Mouse (Mus musculus) neutrophil, adult 5-6 weeks (primary cell): ENCODE results near the gene Hivep1. TPM values are rescaled to one million over a fixed set of nuclear protein-coding genes. Genes with fewer than 3 reads are reported as not detected.

Experiments used
- ATAC-seq: fragments of 151-379, 151-347 bp; 2 replicates; pipeline ENCODE4 v1.8.0; 2017; ENCODE audit warnings: mild to moderate bottlenecking, moderate TSS enrichment; ENCODE audit not compliant: insufficient number of reproducible peaks, poor library complexity, low FRiP score, severe bottlenecking; ENCODE audit errors: extremely low read depth
- total RNA-seq: library from RNA; stranded (forward); fragments of 200-1000 nt; gene quantifications from 2 replicates; pipeline ENCODE4 v1.2.3, GENCODE M21; 2017

Hivep1 gene
- total RNA-seq, 1 experiment from 2014 or later = 30.8 TPM

GRCm38 (mm10) chr13:42170802-42171201 lies 119.0 kb downstream of the Hivep1 start:
- ATAC-seq = no peak

GRCm38 (mm10) chr13:42174827-42175420 lies 123.1 kb downstream of the Hivep1 start:
- ATAC-seq = no peak

GRCm38 (mm10) chr13:42182635-42183034 lies 130.8 kb downstream of the Hivep1 start:
- ATAC-seq = no peak

- no peak for ATAC-seq
Observed at GRCm38 (mm10) chr13:42184131-42184530, 132.3 kb downstream of the Hivep1 start.

- ATAC-seq = no peak
Observed at GRCm38 (mm10) chr13:42193016-42193415, 141.2 kb downstream of the Hivep1 start.

GRCm38 (mm10) chr13:42195671-42196070 lies 143.8 kb downstream of the Hivep1 start:
- ATAC-seq = no peak

GRCm38 (mm10) chr13:42197656-42198055 lies 145.8 kb downstream of the Hivep1 start:
- ATAC-seq = no peak

- no peak for ATAC-seq
Observed at GRCm38 (mm10) chr13:42213556-42213955, 161.7 kb downstream of the Hivep1 start.

- no peak for ATAC-seq
Observed at GRCm38 (mm10) chr13:42222401-42222800, 170.6 kb downstream of the Hivep1 start.

GRCm38 (mm10) chr13:42228849-42229248 lies 177.0 kb downstream of the Hivep1 start:
- ATAC-seq = no peak

- no peak for ATAC-seq
Observed at GRCm38 (mm10) chr13:42233741-42234419, 182.1 kb downstream of the Hivep1 start.

GRCm38 (mm10) chr13:42238520-42238919 lies 186.7 kb downstream of the Hivep1 start:
- ATAC-seq = no peak

GRCm38 (mm10) chr13:42242131-42242530 lies 190.3 kb downstream of the Hivep1 start:
- no peak for ATAC-seq

Other genes with a start within 250 kb of the Hivep1 start
- 1.2 TPM in 1 of 2 replicates, not detected in the other for gene Adtrp, start 204.3 kb upstream of the Hivep1 start, total RNA-seq
- gene Edn1, start 249.5 kb downstream of the Hivep1 start, total RNA-seq = not detected in 2 replicates